Mouse (Mus musculus) c-Kit-positive CD71-positive TER-119-negative erythroid progenitor cells, embryonic 14.5 days (primary cell): ENCODE data around the gene Dclk1.

ENCODE experiments used
- DNase-seq: peaks from one replicate; pipeline ENCODE4 v3.0.0-alpha.2; 2013; ENCODE audit warnings: low read depth

Dclk1 gene

DNA sequence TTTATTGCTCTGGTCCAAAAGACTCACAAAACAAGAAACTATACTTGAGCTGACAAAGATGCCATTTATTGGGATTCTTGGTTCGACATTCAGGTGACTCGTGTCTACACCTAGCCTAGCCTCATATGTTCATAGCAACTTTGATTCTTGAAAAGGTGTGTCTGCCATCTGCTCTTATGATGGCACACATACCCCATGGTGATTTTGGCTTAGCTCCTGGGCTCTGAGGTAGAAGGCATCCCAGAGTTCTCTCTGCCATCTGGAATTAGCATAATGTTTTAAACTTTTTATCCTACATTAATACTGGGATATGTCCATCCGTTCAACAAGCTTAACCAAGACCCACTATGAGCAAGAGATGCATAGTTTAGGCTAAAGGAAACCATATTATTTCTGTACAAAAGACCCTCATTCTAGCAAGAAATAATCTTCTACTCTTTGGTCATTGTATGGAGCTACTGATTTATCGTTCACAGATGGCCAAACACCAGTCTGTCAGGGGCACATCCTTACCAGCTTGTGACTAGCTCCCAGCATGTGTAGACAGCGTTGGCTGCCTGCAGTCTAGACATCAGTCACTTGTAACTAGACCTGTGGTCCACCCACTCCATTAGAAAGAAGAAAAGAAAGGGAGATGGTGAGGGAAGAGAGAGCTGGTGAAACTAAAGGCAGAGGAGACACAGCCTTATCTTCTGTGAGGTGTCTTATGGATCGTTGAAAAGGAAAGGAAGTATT, 298.4 kb downstream of the Dclk1 start:
- DNase-seq = no peak

DNA sequence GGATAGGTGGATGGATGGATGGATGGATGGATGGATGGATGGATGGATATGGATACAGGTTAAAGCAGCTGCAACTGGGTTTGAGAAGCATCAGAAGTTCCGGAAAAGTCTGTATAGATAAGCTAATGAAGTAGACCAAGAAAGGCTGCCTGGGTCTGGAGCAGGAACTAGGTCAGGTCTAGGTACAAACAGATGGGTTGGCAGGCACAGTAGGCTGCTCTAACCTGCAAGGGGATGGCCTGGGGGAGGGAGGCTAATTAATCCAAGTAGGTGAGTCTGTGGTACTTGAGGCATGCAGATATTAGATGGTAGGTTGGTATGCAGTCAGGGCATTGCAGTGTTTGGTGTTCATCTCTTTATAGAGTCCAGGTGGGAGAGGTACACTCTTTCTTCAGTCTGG, 299.6 kb downstream of the Dclk1 start:
- DNase-seq = no peak

DNA sequence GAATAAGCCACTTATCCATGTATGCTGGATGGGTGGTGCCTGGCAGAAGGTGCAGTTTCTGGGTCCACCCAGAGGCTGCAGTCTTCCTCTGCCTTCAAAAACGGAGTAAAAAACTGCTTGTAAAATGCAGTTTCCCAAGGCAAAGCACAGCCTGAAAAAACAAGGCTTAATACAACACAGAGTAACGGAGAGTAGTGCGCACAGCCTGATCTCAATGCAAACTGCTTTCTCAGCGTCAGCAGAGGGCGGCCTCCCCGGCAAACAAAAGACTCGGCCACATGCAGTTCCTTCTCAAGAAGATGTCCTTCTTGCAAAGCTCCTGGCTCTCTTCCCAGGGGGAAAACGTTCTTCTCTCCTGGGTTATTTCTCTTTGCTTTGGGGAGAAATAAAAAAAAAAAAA, 300.1 kb downstream of the Dclk1 start:
- DNase-seq = no peak

DNA sequence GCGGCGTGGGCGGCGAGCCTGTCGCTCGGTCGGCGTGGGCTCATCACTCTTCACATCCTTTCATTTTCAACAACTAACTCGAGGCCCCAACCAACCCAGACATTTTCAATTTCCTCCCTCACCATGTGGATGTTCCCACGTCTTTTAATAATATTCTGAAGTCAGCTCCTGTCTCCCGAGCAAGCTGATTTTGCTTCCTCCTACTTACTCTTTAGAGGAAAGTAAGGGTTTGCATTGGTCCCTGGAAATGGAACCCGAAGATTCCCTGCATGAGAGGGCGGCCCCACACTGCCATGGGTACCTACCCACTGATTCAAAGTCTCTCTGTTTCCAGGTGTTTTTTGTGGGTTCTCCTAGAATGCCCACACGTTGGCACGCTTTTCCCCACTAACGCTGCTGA, 300.8 kb downstream of the Dclk1 start:
- DNase-seq = no peak

DNA sequence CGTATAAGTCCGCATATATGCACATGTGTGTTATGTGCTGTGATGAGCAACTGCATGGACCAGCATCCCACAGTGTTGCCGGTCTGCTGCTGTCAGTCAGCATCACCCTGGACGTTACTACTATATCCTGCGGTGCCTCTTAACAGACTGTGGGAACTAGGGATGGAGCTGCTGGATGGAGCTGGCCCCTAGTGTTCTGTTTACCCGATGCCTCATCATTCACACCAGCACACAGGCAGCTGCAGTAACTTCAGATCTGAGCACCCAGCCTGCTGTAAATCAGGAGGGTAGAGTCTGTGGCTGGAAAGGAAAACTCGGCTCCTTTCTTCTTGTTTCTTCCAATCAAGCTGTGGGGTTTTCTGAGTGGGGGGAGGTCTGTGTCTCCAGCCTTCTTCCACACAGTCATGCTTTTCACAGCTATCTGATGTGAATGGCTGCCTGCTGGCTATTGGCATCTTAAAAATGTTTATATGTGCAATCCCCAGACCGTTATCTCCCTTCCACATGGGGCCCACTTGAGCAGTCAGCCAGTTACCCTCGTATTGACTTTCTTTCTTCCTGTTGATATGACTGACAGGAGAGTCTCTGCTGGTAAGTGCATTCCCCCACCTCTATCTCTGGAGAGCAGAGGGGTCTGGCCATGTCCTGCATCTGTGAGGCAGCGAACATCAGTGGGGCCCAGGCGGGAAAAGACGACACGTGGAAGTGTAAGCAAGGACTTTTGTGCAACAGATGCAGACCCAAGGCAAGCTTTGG, 301.9 kb downstream of the Dclk1 start:
- peak; percentile 22 for DNase-seq

DNA sequence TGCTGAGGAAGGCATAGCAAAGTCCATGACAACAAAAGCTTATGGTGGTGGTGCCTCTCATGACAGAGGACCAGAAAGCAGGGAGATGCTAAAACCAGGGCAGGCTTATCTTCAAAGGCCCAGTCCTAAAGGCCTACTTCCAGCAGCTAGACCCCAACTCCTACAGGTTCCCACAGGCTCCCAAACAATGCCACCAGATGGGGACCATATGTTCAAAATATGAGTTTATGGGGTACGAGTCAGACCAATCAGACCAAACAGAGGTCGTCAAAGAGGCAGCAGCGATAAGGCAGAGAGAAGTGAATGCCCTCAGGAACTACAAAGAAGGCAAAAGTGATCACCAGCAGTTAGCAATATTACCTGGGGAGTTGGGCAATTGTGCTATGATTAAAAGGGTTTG, 303.1 kb downstream of the Dclk1 start:
- no peak for DNase-seq

DNA sequence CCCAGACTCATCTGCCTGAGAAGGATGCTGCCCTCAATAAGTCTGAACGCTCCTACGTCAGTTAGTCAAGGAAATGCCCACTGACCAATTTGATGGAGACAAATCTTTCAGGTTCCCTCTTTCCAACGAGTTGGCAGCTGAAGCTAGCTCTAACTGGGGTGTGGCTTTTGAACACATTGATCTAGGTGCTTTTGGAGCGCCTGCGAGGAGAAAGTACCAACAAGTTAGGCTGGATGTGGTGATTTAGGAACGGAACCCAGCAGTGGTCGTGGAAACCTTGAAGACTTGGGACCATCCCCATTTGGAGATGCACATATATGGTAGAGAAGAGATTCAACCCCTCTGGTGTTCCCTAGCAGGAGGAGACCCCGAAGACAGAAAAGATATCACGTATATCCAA, 303.8 kb downstream of the Dclk1 start:
- DNase-seq = no peak

DNA sequence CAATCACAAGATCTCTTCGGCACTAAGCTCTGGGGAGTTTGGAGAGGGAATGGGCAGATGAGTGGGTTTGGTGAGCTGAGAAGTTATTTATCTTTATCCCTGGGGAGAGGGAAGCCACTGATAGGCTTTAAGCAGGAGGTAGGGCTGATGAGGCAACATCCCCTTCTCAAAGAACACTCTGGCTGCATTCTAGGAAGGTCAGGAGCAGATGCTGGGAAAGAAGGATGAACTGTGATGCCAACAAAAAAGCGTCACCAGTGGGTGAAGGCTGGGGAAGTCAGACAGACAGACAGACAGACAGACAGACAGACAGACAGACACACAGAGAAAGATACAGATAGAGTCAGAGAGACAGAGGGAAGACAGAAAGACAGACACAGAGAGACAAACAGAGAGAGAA, 304.9 kb downstream of the Dclk1 start:
- no peak for DNase-seq

DNA sequence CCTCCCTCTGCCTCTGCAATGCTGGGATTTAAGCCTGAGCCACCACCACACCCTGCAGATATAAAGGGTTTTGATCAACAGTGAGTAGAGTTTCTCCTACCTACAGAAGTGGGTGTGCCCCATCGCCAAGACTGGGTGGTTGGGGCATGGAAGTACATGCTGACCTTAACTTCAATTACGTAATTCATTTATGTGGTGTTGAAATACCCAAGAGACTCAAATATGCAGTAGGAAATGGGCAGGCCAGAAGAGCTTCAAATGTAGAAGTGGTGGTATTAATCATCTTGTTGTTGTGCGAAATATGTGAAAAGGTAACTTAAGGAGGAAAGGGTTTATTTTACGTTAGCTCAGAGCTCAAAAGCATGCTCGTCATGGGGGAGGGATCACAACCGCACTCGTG, 307.2 kb downstream of the Dclk1 start:
- no peak for DNase-seq

DNA sequence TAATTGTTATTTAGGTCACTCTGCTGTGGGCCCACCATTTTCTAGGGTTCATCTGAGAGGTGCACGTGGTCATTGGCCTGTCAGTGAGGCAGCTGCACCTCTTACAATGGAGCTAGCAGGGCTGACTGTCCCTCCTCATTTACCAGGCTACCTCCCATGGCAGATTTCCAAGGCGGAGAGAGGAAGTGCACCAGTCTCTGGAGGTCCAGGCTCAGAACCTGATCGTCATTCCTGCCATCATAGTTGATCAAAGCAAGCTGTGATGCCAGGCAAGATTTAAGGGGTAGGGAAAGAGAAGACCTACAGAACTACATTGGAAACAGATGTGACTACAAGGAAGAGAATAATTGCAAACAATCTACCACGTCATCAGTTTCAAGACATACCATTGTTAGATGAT, 308.8 kb downstream of the Dclk1 start:
- DNase-seq = no peak

DNA sequence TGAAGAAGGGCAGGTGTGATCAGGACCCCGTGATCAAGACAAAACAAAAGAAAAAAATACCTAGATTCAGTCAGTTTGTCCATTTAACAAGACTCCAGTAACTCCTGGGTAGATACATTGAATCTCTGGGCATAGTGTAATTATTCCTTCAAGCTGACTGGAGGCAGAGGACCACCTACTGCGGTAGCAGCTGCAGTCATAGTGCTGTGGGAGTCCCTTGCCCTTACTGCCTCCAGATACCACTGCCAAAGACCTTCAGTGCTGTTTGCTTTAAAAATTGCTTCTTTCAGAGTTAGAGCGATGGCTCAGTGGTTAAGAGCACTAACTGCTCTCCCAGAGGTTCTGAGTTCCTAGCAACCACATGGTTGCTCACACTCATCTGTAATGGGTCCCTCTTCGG, 309.7 kb downstream of the Dclk1 start:
- DNase-seq = no peak

DNA sequence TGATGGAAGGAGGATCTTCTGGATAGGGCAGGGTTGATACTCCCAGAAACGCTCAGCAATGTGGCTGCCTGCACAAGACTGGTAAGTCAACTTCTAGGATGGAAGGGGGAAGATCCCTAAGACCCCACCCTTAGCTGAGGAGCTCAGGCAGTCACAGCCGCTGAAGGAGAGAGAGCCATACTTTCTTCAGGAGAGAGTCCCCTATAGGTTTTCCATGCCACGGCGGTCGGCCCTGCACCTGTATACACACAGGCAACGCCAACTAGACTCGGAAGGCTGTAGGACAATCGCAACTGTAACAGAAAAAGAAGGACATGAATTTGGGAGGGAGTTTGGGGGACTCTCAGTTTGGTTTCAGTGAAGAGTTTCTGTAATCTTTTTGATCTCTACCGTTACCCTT, 310.9 kb downstream of the Dclk1 start:
- DNase-seq = no peak

DNA sequence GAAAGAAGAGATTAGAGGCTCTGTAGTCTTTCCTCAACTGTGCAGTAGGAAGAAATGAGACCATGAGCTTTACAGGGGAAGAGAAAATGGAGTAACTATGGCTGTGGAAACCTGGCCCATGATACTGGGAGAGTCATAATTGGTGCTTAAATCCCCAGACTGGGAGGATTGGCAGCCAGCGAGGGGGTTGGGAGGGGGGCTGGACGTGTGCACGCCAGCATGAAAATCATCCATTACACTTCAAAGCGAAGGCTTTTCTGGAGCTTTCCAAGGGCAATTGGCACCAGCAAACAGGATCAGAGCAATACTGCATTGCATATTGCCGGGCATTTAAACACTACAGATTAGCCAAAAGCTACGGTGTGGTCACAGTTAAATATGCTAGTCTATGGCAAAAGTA, 313.7 kb downstream of the Dclk1 start:
- DNase-seq = no peak

DNA sequence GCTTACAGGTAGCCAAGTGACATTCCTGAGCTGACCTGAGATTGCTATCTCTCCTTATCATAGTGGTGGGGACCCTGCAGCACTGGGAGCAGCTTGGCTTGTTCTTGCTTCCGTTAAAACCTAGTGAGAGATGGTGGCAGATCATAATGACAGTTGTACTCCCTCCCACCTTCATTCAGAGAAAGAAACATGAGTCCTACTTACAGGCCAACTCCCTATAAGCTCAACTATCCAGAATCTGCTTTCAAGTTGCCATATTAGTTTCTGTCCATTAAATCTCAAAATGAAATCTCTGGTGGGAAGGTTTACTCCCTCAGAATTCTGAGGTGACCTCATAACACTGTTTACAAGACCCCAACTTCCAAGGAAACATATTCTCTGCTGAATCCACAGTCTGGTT, 316.4 kb downstream of the Dclk1 start:
- DNase-seq = no peak

DNA sequence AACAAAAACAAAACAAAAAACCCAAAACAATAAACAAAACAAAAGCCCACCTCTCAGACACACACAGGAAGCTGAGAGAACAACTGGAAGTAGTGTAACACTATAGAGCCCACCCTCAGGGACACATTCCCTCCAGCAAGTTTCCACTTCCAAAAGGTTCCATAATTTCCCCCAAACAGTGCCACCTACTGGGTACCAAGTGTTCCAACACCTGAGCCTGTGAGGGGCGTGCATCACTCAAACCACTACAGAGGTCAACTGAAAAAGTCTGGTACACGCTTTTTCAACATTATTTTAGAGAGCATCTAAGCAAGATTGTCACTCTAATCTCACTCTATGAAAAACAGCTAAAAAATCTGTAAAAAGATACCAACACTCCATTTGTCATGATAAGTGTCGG, 325.3 kb downstream of the Dclk1 start:
- no peak for DNase-seq

DNA sequence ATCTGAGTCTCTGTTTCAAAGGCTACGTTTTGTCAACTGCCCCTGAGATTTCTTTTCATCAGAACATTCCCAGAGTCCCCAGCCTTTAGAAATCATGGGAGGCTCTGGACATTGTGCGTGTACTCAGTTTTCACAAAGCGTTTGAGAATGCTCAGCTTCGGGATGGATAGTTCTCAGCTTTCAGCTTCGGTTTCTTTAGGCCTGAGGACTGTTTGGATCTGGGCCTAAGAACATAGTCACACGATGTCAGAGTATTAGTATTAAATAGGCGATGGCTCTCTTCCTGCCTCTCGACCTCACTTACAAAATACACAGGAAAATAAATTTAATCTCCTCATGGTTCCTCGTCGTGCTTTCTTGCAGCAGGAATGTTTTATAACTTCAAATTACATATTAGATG, 327.4 kb downstream of the Dclk1 start:
- DNase-seq = no peak

DNA sequence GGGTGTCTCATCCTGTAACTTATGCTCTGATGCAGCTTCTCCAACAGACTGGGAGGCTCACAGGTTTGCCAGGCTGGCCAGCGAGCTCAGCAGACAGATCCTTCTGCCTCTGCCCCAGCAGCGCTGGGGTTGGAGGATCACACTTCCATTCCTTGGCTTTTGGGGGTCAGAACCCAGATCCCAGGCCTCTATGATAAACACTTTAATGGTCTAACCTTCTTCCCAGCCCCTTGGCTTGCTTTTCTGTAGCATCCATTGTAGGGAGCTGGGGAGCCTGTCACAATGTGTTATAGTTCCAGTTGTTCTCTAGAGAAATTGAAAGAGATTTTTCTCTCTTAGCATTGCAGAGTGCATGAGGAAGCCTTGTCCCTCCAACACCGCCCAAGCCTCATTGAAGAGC, 328.9 kb downstream of the Dclk1 start:
- no peak for DNase-seq

DNA sequence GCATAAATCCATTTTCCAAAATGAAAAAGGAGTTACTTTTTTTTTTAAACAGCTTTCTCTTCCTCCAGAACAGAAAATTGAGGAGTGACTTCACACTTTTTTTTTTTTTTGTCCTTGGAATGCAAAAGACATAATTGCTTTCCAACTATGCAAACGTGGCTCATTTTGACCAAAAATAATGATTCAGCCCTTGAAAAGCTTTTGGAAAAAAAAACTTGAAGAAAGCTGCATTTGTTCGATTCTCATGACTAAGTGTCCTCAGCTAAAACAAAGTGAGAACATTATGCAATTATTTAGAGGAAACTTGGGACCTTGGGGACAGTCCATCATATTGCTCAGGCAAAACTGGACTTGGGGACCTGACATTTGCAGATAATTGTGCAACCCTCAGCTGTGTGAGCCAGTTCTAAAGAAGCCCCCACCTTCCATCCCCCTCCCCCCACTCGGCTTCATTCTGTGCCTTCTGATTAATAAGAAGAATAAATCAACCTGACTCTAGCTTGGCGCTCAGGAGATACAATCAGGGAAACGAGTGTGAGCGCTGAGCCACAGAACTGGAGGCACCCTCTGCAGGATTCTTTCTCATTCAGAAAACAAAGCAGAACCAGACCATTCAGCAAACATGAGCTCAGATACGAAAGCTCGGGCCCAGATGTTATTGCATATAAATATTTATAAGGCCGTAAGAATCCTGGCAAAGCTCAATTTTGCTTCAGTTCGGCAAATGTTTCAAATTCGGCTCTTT, 329.6 kb downstream of the Dclk1 start:
- no peak for DNase-seq

DNA sequence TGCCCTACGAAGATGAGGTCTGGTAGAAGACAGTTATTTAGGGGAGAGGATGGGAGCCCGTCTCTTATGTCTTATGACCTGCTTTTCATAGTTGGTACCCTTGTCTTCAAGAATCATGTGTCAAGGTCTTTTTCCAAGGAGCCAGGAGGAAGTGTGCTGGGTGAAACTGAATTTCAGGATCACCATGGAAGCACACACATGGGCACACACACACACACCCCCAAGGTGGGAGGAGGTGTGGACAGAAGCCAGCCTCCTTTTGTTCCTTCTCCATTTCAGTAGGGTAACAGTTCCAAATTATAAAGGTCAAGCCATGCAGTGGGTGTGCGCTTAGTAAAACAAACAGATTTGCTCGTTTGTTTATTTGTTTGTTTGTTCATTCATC, 330.1 kb downstream of the Dclk1 start:
- no peak for DNase-seq

DNA sequence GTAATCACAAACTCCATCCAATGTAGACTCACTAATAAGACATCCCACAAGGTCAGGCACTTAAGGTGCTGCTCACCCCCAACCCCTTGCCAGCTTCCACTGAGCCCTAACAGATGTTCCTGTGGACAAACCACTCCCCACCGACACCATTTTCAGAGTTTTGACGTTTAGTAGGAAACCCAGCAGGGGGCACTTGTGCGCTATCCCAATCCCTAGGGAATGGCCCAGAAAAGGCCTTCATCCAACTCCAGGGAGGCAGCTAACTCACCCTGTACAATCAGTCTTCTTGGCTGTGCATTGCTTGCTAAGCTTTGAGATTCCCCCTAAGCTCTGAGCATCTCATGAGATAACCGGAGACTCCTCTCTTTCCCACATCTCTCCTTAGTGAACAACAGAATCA, 331.8 kb downstream of the Dclk1 start:
- DNase-seq = no peak

DNA sequence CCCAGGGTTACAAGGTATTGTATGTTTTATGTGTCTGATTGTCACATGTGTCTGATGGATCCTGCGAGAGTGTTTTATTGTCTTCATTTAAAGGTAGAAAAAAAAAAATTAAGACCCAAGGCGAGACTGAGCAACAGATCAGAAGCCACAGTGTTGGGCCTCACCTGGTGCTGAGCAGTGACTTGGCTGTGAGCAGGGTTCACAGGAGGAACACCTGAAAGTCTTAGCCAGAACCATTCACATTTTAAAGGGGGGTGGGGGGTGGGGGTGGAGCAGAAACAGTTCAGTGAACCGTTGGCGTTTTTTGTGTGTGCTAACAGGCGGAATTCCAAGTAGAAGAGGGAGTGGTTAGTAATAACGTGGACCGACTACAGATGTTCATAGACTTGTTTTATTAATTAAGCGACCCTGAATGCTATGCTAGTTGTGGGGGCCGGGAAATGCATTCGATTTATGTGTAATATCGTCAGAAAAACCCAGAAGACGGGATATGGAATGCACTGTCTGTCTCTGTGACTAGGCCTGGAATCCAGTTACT, 345.3 kb downstream of the Dclk1 start:
- DNase-seq = no peak

DNA sequence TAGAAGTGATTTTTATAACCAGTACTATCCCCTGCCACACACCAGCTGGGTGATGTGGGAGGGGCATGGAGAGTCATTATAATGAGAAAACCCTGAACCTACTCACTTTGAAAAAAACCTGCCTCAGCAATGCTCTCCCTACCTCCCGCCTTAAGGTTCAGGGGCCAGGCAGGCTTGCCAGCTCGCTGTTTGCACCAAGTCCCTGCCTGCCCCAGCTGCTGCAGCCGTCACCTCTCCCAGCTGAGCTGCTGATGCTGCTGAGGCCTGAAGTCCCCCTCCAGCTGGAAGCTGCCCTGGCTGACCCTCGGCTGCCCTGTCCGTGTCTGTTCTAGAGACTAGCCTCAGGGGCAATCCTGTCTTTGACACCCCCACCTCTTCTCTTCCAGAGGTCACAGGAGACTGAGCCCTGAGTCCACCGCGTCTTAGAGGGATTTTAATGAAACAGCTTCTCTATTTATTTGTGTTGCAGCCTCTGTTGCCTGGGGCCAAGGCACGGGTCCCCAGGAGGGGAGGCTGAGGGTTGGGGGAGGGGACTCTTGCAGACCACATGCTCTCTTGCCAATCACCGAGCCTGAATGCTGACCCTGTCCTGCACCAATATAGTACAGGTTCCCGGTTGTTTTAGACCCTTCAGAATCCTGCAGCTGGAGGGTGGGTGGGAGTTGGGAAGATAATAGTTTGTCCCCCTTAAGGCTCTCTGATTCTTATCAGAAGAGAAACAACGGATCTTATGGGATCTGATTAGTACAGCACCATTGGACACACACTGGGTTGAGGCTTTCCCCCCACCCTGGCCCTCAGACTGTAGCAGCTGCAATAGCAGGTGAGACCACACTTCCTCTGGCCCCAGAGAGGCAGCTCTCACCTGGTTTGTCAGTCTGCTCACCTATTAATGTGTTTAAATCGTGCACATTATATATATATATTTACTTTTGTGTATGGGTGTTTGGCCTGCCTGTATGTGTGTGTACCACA, 346.1 kb downstream of the Dclk1 start:
- no peak for DNase-seq
